Mouse (Mus musculus) thymus, adult 2 months (tissue): ENCODE measurements around the gene Fam209. TPM values are rescaled to one million over a fixed set of nuclear protein-coding genes. Genes with fewer than 3 reads are reported as not detected.
A peak's percentile ranks its signal among the peaks of the same experiment; 100 is the strongest.

Experiments
- DNase-seq: peaks from one replicate; pipeline ENCODE4 v3.0.0; 2021
- H3K27ac ChIP-seq: fragments of 200-500 bp; 2 replicates; pipeline ENCODE4 v1.5.1; 2012; ENCODE audit warnings: low read length, control low read depth; ENCODE audit not compliant: control insufficient read depth, insufficient read depth
- H3K27me3 ChIP-seq: fragments of 200-500 bp; 2 replicates; pipeline ENCODE4 v1.6.1; 2012; ENCODE audit warnings: mild to moderate bottlenecking, low read length, moderate library complexity, mixed read lengths; ENCODE audit not compliant: control insufficient read depth, insufficient read depth
- H3K36me3 ChIP-seq: fragments of 200-500 bp; 2 replicates; pipeline ENCODE4 v1.6.1; 2012; ENCODE audit warnings: mild to moderate bottlenecking, low read length, moderate library complexity; ENCODE audit not compliant: control insufficient read depth, insufficient read depth
- H3K4me1 ChIP-seq: fragments of 200-500 bp; replicated peaks from 2 replicates; pipeline ENCODE4 v1.6.1; 2012; ENCODE audit warnings: low read length; ENCODE audit not compliant: control insufficient read depth, insufficient read depth
- H3K4me3 ChIP-seq: fragments of 200-500 bp; 2 replicates; pipeline ENCODE4 v1.5.1; 2012; ENCODE audit warnings: mild to moderate bottlenecking, low read length, control low read depth, moderate library complexity; ENCODE audit not compliant: control insufficient read depth, insufficient read depth
- CTCF ChIP-seq: fragments of 200-500 bp; IDR thresholded peaks from 2 replicates; pipeline ENCODE4 v1.5.1; 2012; ENCODE audit warnings: mild to moderate bottlenecking, control low read depth, low read length, moderate library complexity, borderline replicate concordance; ENCODE audit not compliant: control insufficient read depth, poor library complexity, insufficient read depth; ENCODE audit errors: extremely low read depth
- POLR2A ChIP-seq: fragments of 200-500 bp; IDR thresholded peaks from 2 replicates; pipeline ENCODE4 v1.6.1; 2012; ENCODE audit warnings: mild to moderate bottlenecking, low read length, control low read depth, moderate library complexity; ENCODE audit not compliant: control insufficient read depth, poor library complexity, insufficient read depth; ENCODE audit errors: extremely low read depth
- WGBS: fragments of 180-500 bp; shearing (Covaris S2); methylation state at CpG from one replicate; pipeline ENCODE4 v1.1.7; 2018; 5-methylcytosine and 5-hydroxymethylcytosine counted together
- polyA plus RNA-seq: library from polyadenylated mRNA; depleted of rRNA; stranded (reverse); fragments of >200 nt; gene quantifications from 2 replicates; pipeline ENCODE4 v1.2.3, GENCODE M21; 2012

Fam209 gene
- polyA plus RNA-seq, 1 experiment, result 0.81 TPM

- Histone ChIP-seq H3K4me1 (peaks cover 32% of the 10 kb centered on the region), H3K27ac (peak overlapping the region; percentile 58; the same call in 1 of the 2 replicates), H3K36me3 (peaks cover 11% of the 10 kb centered on the region), H3K4me3 (peak overlapping the region; percentile 87), H3K27me3 (no peaks in the 10 kb centered on the region)
- DNase-seq, result no peak
- WGBS, result 28% methylated on average over 6 of the region's 6 CpGs
- no peak for TF ChIP-seq POLR2A
These were observed 31.1 kb upstream of the Fam209 start for GRCm38 (mm10) chr2:172441176-172441575.

- Histone ChIP-seq H3K4me1 (peaks cover 17% of the 10 kb centered on the region), H3K27ac (no peak overlapping the region), H3K27me3 (no peaks in the 10 kb centered on the region), H3K36me3 (peaks cover 41% of the 10 kb centered on the region), H3K4me3 (no peak overlapping the region)
- 96% methylated on average over 4 of the region's 4 CpGs for WGBS
- DNase-seq, result no peak
- TF ChIP-seq POLR2A, result no peak
- TF ChIP-seq CTCF, result no peak
These were observed 26.7 kb upstream of the Fam209 start for GRCm38 (mm10) chr2:172445617-172446016.

DNA sequence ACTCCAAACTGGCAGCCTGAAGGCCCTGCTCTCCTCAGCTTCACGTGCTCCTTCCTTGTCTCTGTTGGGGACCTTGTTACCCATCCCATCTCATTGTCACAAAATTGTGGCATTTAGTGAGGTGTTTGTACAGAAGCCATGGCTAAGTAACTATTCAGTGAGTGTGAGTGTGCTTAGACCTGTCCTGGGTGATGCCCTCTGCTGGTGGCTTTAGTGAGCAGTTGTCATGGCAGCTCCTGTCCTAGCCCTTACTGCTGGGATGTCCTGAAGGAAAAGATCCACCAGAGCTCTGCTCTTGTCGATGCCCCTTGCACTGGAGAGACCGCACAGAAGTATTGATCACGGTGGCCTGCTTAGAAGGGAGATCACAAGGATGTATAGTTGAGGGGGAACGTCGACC lies 25.0 kb upstream of the Fam209 start:
- Histone ChIP-seq H3K4me1 (peaks cover 19% of the 10 kb centered on the region), H3K36me3 (peaks cover 51% of the 10 kb centered on the region), H3K27ac (no peak overlapping the region), H3K27me3 (no peaks in the 10 kb centered on the region), H3K4me3 (no peak overlapping the region)
- TF ChIP-seq POLR2A (no peak), CTCF (0 out of 2 replicates have a peak, but pooled peaks have one; percentile 26)
- 92% methylated on average over 6 of the region's 6 CpGs for WGBS
- peak; percentile 52 for DNase-seq

DNA sequence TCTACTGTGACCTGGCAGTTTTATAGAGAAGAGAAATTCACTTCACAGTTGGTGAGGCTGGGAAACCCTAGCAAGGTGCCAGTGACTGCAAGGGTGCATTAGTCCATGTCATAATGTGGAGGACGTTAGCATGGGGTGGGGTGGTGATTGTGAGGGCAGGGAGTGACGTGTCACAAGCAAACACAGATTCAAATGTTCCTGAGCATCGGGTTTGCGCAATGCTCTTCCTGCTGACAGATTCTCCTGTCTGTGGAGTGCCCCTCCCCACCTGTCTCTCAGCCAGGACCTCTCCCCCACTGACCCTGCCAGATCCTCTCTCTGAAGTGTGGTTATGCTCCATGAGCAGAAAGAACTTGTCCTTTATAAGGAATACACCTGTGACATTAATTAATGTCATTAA lies 24.0 kb upstream of the Fam209 start:
- TF ChIP-seq POLR2A, result no peak
- no peak for TF ChIP-seq CTCF
- H3K27ac ChIP-seq, result no peak overlapping the region
- no peaks in the 10 kb centered on the region for H3K27me3 ChIP-seq
- H3K4me3 ChIP-seq, result no peak overlapping the region
- no peak for DNase-seq
- H3K4me1 ChIP-seq, result peaks cover 19% of the 10 kb centered on the region
- 94% methylated on average over 4 of the region's 4 CpGs for WGBS
- H3K36me3 ChIP-seq, result peaks cover 59% of the 10 kb centered on the region

- H3K4me1 ChIP-seq, result peaks cover 19% of the 10 kb centered on the region
- 8% methylated on average over 6 of the region's 6 CpGs for WGBS
- no peak for TF ChIP-seq POLR2A
- TF ChIP-seq CTCF, result no peak
- H3K36me3 ChIP-seq, result peaks cover 65% of the 10 kb centered on the region
- no peaks in the 10 kb centered on the region for H3K27me3 ChIP-seq
- H3K4me3 ChIP-seq, result no peak overlapping the region
- H3K27ac ChIP-seq, result peak overlapping the region; percentile 88
- DNase-seq, result peak; percentile 39
These were observed 21.7 kb upstream of the Fam209 start for GRCm38 (mm10) chr2:172450640-172451039.

GRCm38 (mm10) chr2:172452031-172452430 lies 20.3 kb upstream of the Fam209 start:
- 96% methylated on average over 4 of the region's 4 CpGs for WGBS
- Histone ChIP-seq H3K27me3 (no peaks in the 10 kb centered on the region), H3K4me1 (peaks cover 22% of the 10 kb centered on the region), H3K36me3 (peaks cover 56% of the 10 kb centered on the region), H3K27ac (no peak overlapping the region), H3K4me3 (no peak overlapping the region)
- TF ChIP-seq POLR2A (no peak), CTCF (no peak)
- no peak for DNase-seq

DNA sequence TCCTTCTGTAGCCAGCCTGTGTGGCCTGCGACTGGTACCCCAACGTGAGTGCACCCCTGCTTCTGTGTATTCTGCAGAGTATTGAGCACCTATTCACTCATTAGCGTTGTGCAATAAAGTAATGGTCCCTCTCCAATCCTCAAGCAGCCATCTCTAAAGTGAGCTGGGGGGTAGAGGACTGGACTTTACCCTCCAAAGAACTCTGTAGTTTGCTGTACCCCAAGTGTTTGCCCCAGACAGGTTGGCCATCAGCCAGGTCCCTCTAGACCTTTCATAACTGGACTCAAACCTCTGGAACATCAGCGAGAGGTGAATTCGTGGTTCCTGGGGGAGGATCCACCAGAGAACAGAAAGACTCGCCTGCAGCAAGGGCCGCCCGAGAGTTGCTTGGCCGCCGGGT lies 19.9 kb upstream of the Fam209 start:
- no peak overlapping the region for H3K27ac ChIP-seq
- H3K27me3 ChIP-seq, result no peaks in the 10 kb centered on the region
- H3K4me3 ChIP-seq, result no peak overlapping the region
- 95% methylated on average over 10 of the region's 10 CpGs for WGBS
- no peak for DNase-seq
- no peak for TF ChIP-seq CTCF
- TF ChIP-seq POLR2A, result no peak
- peaks cover 26% of the 10 kb centered on the region for H3K4me1 ChIP-seq
- peaks cover 52% of the 10 kb centered on the region for H3K36me3 ChIP-seq

- 71% methylated on average over 11 of the region's 11 CpGs for WGBS
- no peak for TF ChIP-seq CTCF
- TF ChIP-seq POLR2A, result no peak
- H3K4me1 ChIP-seq, result peaks cover 21% of the 10 kb centered on the region
- H3K27me3 ChIP-seq, result no peaks in the 10 kb centered on the region
- peak within 1 kb of the TSS; percentile 71 for H3K27ac ChIP-seq
- no peak within 1 kb of the TSS for H3K4me3 ChIP-seq
- H3K36me3 ChIP-seq, result peaks cover 25% of the 10 kb centered on the region
- DNase-seq, result no peak
These were observed 13.8 kb upstream of the Fam209 start, which contains the start of gene Gcnt7 for GRCm38 (mm10) chr2:172458496-172458895. Gcnt7 (minus strand) TSS chr2:172458596.
